Mouse (Mus musculus): ENCODE measurements at regions not wholly inside any gene's neighbourhood (a gene's known extent, or its start where the extent isn't known, plus 50 kb on each side); places are given as distances from the start of the nearest gene placed in this dataset.

DNA sequence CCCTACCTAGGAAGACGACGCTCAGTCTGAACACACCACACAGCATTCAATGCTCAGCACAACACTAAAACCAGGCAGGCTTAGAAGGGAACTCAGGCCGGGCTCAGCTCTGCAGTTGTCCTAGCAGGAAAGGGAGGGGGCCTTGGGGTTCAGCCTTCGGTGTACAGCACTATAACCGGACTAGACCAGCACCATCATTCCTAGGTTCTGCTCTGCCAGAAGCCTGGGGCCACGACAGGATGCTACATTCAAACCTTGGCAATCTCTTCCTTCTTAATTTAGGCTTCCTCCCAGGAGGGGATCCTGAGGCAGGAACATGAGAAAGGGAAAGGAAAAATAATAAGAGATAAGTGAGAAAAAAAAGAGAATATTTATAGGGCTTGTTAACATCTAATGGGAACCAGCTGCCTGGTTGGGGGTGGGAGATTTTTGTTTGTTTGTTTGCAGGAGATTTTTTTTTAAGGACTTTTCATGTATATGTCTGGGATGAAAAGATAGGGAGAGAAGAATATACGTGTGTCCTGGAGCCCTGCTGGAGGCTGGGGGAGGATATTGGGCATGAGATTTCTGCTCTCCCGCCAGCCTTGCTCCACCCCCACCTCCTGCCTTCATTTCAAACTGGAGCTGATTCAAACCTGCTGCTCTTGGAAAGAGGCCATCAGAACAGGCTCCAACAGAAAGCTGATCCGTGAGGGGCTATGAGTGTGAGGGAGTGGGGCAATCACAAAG lies 73.8 kb upstream of the Boc start:
- TF ChIP-seq GATA1 (IDR thresholded peaks at IDR 0.05; ENCODE audit: borderline replicate concordance, low read length) (no peak), FLI1 (IDR thresholded peaks at IDR 0.05; ENCODE audit: low read length) (no peak)

Data from megakaryocyte, embryonic 14.5 days (primary cell).